Mouse (Mus musculus) embryonic fibroblast, embryonic 13.5 days (primary cell): Measurements from ENCODE around the gene Nrl.

ENCODE experiments used
- CTCF ChIP-seq: IDR thresholded peaks from 2 replicates; pipeline ENCODE4 v1.5.1; 2011; ENCODE audit warnings: mild to moderate bottlenecking, control low read depth, low read length, moderate library complexity, borderline replicate concordance; ENCODE audit not compliant: insufficient read depth
- POLR2A ChIP-seq: IDR thresholded peaks from 2 replicates; pipeline ENCODE4 v1.6.1; 2011; ENCODE audit warnings: low read depth, mild to moderate bottlenecking, control low read depth, low read length, moderate library complexity

DNA sequence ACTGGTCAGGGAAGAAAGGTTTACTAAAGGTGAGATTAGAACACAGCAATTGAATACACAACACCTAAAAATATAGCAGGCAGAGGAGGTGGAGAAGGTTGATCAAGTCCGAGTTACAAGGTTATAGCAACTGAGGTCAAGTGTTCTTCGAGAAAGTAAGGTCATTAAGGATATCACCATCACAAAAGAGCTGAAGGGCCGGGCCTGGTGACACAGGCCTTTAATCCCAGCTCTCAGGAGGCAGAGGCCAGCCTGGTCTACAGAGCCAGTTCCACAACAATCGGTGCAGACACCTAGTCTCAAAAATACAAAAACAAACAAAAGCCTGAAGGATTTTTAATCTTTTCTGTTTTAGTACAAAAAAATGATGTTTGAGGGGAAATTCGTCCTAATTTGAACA lies 26.6 kb upstream of the Nrl start:
- TF ChIP-seq POLR2A (peak; percentile 20; the same call in 1 of the 2 replicates), CTCF (no peak)
